Mouse (Mus musculus) adrenal gland, postnatal 36 days (tissue): Measurements from ENCODE around the gene Lrp6. TPM values are rescaled to one million over a fixed set of nuclear protein-coding genes. Genes with fewer than 3 reads are reported as not detected.

Experiments
- DNase-seq, 2 experiments: peaks; one replicate each; pipeline ENCODE4 v3.0.0; 2021; ENCODE audit warnings: mixed read lengths in 1 of 2
- total RNA-seq, 2 experiments: library from RNA; stranded (reverse); gene quantifications; 2 replicates each; pipeline ENCODE4 v1.2.3; 2021

Lrp6 gene
- total RNA-seq, 2 experiments from 2014 or later = 91.4 to 97.7 TPM

- no peak for DNase-seq
Measured at GRCm38 (mm10) chr6:134434866-134435390, 131.8 kb downstream of the Lrp6 start.

DNA sequence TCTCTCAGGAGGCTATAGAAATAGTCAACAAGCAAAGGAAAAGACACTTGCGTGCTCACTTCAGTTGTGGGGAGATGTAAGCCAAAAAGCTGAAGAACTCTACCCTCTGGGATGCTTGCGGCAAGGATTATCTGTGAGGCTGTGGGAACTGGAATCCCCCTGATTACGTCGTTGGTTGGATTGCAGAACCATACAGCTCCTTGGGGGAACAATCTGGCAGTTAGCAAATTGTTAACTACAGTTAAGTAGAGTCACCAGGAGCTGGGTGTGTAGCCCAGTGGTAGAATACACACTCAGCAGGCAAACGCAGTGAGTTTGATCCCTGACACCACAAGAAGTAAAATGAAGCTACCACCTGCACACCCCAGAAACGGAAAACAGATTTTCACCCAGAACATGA, 132.7 kb downstream of the Lrp6 start:
- DNase-seq = no peak

- no peak for DNase-seq
Measured at GRCm38 (mm10) chr6:134433281-134433680, 133.5 kb downstream of the Lrp6 start.

DNA sequence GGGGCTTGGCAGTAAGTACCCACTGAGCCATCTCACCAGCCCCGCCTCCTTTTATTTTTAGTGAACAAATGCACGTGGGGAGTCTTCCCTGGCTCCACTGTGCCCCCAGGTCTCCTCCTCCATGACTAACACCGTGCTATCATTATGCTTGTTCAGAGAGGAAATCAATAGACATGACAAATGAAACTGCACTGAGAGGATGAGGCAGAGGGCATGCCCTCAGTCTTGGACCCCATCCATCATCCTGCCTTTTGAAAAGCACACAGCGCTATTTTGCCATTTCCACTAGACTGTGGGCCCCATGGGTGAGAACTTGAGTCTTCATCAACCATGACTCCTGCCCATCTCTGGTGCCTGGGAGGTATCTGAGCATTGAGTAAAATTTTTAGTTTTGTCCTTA, 135.2 kb downstream of the Lrp6 start:
- DNase-seq = no peak

- DNase-seq = no peak
Measured at GRCm38 (mm10) chr6:134430161-134430799, 136.5 kb downstream of the Lrp6 start.

DNA sequence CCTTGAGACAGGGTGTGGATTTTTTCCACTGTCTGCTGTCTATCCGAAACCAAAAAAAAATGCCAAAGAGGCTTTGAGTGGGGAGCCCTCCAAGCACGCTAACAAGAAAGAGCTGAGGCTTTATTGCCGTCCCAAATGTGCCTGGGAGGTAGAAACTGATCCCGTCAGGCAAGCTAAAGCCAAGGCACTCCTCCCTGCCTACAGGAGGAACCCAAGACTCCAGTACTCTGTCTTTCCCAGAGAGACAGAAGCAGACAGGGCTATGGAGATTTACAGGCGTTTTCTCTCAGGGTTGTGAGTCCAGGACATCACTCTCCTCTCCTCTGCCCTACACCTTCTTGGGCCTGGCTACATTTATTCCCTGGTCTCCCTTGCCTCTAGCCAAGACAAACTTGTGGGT, 138.3 kb downstream of the Lrp6 start:
- no peak for DNase-seq

- DNase-seq = no peak
Measured at GRCm38 (mm10) chr6:134427165-134427564, 139.6 kb downstream of the Lrp6 start.

DNA sequence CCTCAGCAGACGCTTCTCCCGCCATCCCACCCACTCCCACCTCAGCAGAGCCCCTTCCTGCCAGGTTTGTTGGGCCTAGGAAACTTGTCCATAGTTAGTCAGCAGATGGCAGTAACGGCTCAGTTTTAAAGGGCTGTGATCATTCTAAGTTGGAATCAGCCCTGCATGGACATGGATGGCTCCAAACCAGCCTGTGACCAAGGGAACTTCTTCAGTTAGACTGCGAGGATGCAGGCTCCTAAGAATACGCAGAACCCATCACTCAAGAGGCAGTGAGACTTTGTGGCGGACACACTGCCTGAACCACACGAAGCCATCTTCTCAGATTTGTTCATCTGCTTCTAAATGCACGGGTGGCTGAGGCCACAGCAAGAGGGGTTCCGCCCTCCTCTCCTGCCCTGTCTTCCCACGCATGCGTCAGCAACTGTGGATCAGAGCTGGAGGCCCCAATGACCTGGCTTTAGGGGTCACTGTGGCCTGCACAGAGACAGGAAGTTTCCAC, 141.5 kb downstream of the Lrp6 start:
- peak; percentile 50 to 78 for DNase-seq

DNA sequence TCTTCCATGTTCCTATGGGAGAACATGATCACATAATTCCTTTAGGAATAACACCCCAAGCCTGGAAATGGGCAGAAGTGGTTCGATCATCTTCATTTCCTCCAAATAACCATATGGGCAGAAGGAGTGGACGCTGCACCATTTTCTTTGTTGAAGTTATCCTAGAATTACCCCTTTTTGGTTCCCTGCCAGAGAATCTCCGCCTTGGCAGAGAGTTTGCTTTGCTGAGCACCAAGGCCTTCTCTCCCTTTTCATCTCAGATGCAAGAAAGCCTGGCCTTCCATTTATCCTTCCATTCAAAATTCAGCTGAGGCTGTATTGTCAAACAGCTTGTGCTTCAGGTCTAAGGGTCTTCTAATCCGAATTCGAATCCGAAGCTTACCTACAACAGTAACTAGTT, 144.8 kb downstream of the Lrp6 start:
- DNase-seq = peak; percentile 58 to 61

GRCm38 (mm10) chr6:134420375-134420774, 146.4 kb downstream of the Lrp6 start:
- DNase-seq = no peak

DNA sequence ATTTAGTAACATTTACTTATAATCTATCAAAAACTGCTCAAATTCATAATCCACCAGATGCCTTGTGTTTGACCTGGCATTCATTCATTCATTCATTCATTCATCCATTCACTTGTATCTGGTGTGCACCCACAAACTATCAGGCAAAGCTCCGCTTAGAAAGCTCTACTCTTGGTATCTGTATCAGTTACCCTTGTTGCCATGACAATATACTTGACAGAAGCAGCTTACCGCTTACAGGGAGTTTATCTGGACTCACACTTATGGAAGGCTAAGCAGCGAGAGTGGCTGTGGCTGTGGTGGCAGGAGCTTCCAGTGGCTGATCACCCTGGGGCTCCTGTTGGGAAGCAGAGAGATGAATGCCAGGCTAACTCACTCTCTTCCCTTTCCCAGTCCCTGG, 148.9 kb downstream of the Lrp6 start:
- no peak for DNase-seq

- no peak for DNase-seq
Measured at GRCm38 (mm10) chr6:134416556-134417105, 150.1 kb downstream of the Lrp6 start.

- no peak for DNase-seq
Measured at GRCm38 (mm10) chr6:134414532-134414883, 152.3 kb downstream of the Lrp6 start.

- DNase-seq = peak; percentile 29 to 52
Measured at GRCm38 (mm10) chr6:134413706-134414531, 152.8 kb downstream of the Lrp6 start.

- no peak for DNase-seq
Measured at GRCm38 (mm10) chr6:134407226-134407625, 159.5 kb downstream of the Lrp6 start.

GRCm38 (mm10) chr6:134403684-134404070, 163.1 kb downstream of the Lrp6 start:
- no peak for DNase-seq

GRCm38 (mm10) chr6:134402914-134403683, 163.7 kb downstream of the Lrp6 start:
- peak; percentile 71 to 73 for DNase-seq

Other genes starting within 250 kb of the Lrp6 start
- not detected for gene Bcl2l14, start 170.6 kb downstream of the Lrp6 start, total RNA-seq
- 1 to 10 TPM; 4.4 to 4.9 TPM for gene Mansc1, start 65.5 kb upstream of the Lrp6 start, total RNA-seq
- gene Borcs5, start 72.5 kb upstream of the Lrp6 start, total RNA-seq = 10 to 100 TPM; 13.7 to 15.4 TPM
- 10 to 100 TPM; 24.0 to 26.6 TPM for gene Dusp16, start 225.7 kb upstream of the Lrp6 start, total RNA-seq